10 mouse cellular contexts compared by ENCODE assay signal in genomic region chr14:118368619-118369431, GRCm38 (mm10).
A peak's percentile ranks its signal among the peaks of the same experiment; 100 is the strongest.
DNase-seq lines count a peak whose midpoint lies in the region; ATAC-seq lines count a peak whose summit lies in the region.
"Had no signal": no experiment of that assay in that cellular context is flagged by ENCODE, and none has a peak within 500 bp of the region (broad histone marks: within the 10 kb centered on the region; RNA-seq: fewer than 3 reads in every experiment).

No protein-coding gene starts in this region.

- WGBS in forebrain, embryonic 10.5 days: 9% methylated on average over 9 of the region's 9 CpGs

- DNase-seq in adrenal gland, postnatal 14 days: peak; percentile 6
- DNase-seq in adrenal gland, adult (ENCODE audit: inconsistent age in 2 of 2, low spot score in 1 of 2): no peak
- DNase-seq in forebrain, embryonic 10.5 days (ENCODE audit: extremely low spot score, low spot score): peak; percentile 56
- peak; percentile 17 to 24 for DNase-seq in kidney, adult 8-10 months
- DNase-seq in neural tube, embryonic 10.5 days (ENCODE audit: extremely low spot score, low spot score): peak; percentile 55
- no peak for DNase-seq in left cerebral cortex, adult 8-10 months (ENCODE audit: low spot score in 2 of 2)
- DNase-seq in cerebellum, adult 8-10 months: no peak
- DNase-seq: adrenal gland, postnatal 36 days had no signal

- no peaks in the 10 kb centered on the region for H3K36me3 ChIP-seq in forebrain, embryonic 10.5 days (replicated peaks)

- peak overlapping the region; percentile 29; the same call in 1 of the 2 replicates for H3K4me3 ChIP-seq in forebrain, embryonic 10.5 days

- ATAC-seq in CD4-positive, CD25-positive, alpha-beta regulatory T cell, adult 4 months: no peak

- H3K4me1 ChIP-seq in forebrain, embryonic 10.5 days: peaks cover 50% of the 10 kb centered on the region

- H3K27ac ChIP-seq in forebrain, embryonic 10.5 days: peak overlapping the region; percentile 17
- H3K27ac ChIP-seq: liver, embryonic 14.5 days had no signal

- H3K27me3 ChIP-seq in forebrain, embryonic 10.5 days (ENCODE audit: poor library complexity, severe bottlenecking): peaks cover 75% of the 10 kb centered on the region

- H3K9me3 ChIP-seq in forebrain, embryonic 10.5 days: no peaks in the 10 kb centered on the region

Comparison
In these comparisons a context has a peak if more than half of its experiments do, and no peak if none do; other contexts are left out.
1. DNase-seq: peak in adrenal gland, postnatal 14 days (single experiment), forebrain, embryonic 10.5 days (single experiment), kidney, adult 8-10 months (2 of 2) and neural tube, embryonic 10.5 days (single experiment); none in adrenal gland, adult (0 of 2), left cerebral cortex, adult 8-10 months (0 of 2) and cerebellum, adult 8-10 months (single experiment).